Mouse (Mus musculus): ENCODE measurements at regions not wholly inside any gene's neighbourhood (a gene's known extent, or its start where the extent isn't known, plus 50 kb on each side); places are given as distances from the start of the nearest gene placed in this dataset.

- TF ChIP-seq POLR2A (IDR thresholded peaks at IDR 0.05; ENCODE audit: insufficient read depth, low read depth, low read length) = no peak
- TF ChIP-seq CTCF (IDR thresholded peaks at IDR 0.05) = no peak
Observed at GRCm38 (mm10) chr2:101084648-101085047, 539.9 kb upstream of the Rag2 start.
